Mouse (Mus musculus) midbrain, embryonic 11.5 days (tissue): Measurements from ENCODE around the gene Bcl2. TPM values are rescaled to one million over a fixed set of nuclear protein-coding genes. Genes with fewer than 3 reads are reported as not detected.
"Not testable (repeated sequence)": the region's sequence is repeated elsewhere in the genome, so short reads cannot be mapped to it uniquely, and the experiment has no call there.

Experiments used
- ATAC-seq: fragments of 200-750 bp; cut with Nextera tagmentation; 2 replicates; pipeline ENCODE4 v1.8.0; 2017; ENCODE audit warnings: moderate TSS enrichment, moderate library complexity; ENCODE audit not compliant: low FRiP score
- DNase-seq: peaks from one replicate; pipeline ENCODE4 v3.0.0; 2015; ENCODE audit warnings: low spot score; ENCODE audit errors: missing footprints
- H3K27ac ChIP-seq: fragments of 300-500 bp; sonication (generic); 2 replicates; pipeline ENCODE4 v1.5.1; 2014; ENCODE audit warnings: low read depth, low read length
- H3K27me3 ChIP-seq: fragments of 300-500 bp; sonication (generic); 2 replicates; pipeline ENCODE4 v1.6.1; 2014; ENCODE audit warnings: mild to moderate bottlenecking, low read length, moderate library complexity, mixed read lengths; ENCODE audit not compliant: control insufficient read depth, insufficient read depth
- H3K36me3 ChIP-seq: fragments of 300-500 bp; sonication (generic); 2 replicates; pipeline ENCODE4 v1.6.1; 2014; ENCODE audit warnings: mild to moderate bottlenecking, low read length, moderate library complexity, mixed read lengths; ENCODE audit not compliant: control insufficient read depth, insufficient read depth
- H3K4me1 ChIP-seq: fragments of 300-500 bp; sonication (generic); 2 replicates; pipeline ENCODE4 v1.6.1; 2014; ENCODE audit warnings: low read length; ENCODE audit not compliant: control insufficient read depth, insufficient read depth
- H3K4me2 ChIP-seq: fragments of 300-500 bp; sonication (generic); 2 replicates; pipeline ENCODE4 v1.6.1; 2014; ENCODE audit warnings: mild to moderate bottlenecking, moderate library complexity
- H3K4me3 ChIP-seq: fragments of 300-500 bp; sonication (generic); 2 replicates; pipeline ENCODE4 v1.5.1; 2014; ENCODE audit warnings: low read depth, low read length
- H3K9ac ChIP-seq: fragments of 300-500 bp; sonication (generic); 2 replicates; pipeline ENCODE4 v1.6.1; 2014; ENCODE audit warnings: low read length
- H3K9me3 ChIP-seq: fragments of 300-500 bp; sonication (generic); 2 replicates; pipeline ENCODE4 v1.6.1; 2016; ENCODE audit warnings: low read length; ENCODE audit not compliant: control insufficient read depth
- WGBS: fragments of 180-500 bp; shearing (Covaris S2); extraction: QIAGEN DNeasy Blood & Tissue Kit; methylation state at CpG from one replicate; pipeline ENCODE4 v1.1.7; 2014; 5-methylcytosine and 5-hydroxymethylcytosine counted together
- polyA plus RNA-seq: library from polyadenylated mRNA; unstranded; fragments of >200 nt; fragmentation: Nextera tagmentation; extraction: Ambion mirVana; gene quantifications from 2 replicates; pipeline ENCODE4 v1.2.1, GENCODE M21; 2014

The Bcl2 gene
- polyA plus RNA-seq, 1 experiment from 2014 or later, result 6.2 TPM

- Histone ChIP-seq H3K27me3 (no peaks in the 10 kb centered on the region), H3K9me3 (no peaks in the 10 kb centered on the region), H3K27ac (no peak overlapping the region), H3K4me3 (no peak overlapping the region), H3K36me3 (no peaks in the 10 kb centered on the region), H3K4me1 (0 out of 2 replicates have a peak, but pooled peaks cover 2% of the 10 kb centered on the region), H3K4me2 (no peak overlapping the region), H3K9ac (no peak overlapping the region)
- ATAC-seq (no peak), DNase-seq (peak; percentile 62)
- WGBS, result 79% methylated on average over 3 of the region's 3 CpGs
Measured at GRCm38 (mm10) chr1:106540130-106540529, 173.9 kb downstream of the Bcl2 start.

- no peak overlapping the region for H3K27ac ChIP-seq
- no peak overlapping the region for H3K4me3 ChIP-seq
- WGBS, result 86% methylated on average over 1 of the region's 1 CpGs
- H3K4me2 ChIP-seq, result no peak overlapping the region
- H3K27me3 ChIP-seq, result no peaks in the 10 kb centered on the region
- no peaks in the 10 kb centered on the region for H3K9me3 ChIP-seq
- 0 out of 2 replicates have a peak, but pooled peaks cover 2% of the 10 kb centered on the region for H3K4me1 ChIP-seq
- DNase-seq (no peak), ATAC-seq (no peak)
- no peak overlapping the region for H3K9ac ChIP-seq
- H3K36me3 ChIP-seq, result no peaks in the 10 kb centered on the region
Measured at GRCm38 (mm10) chr1:106539029-106539428, 175.0 kb downstream of the Bcl2 start.

GRCm38 (mm10) chr1:106534835-106535234 lies 179.2 kb downstream of the Bcl2 start:
- not testable (repeated sequence) for H3K27ac ChIP-seq, H3K27me3 ChIP-seq, H3K4me2 ChIP-seq, H3K9ac ChIP-seq, H3K4me1 ChIP-seq, H3K9me3 ChIP-seq, H3K4me3 ChIP-seq, H3K36me3 ChIP-seq, ATAC-seq
- WGBS, result 95% methylated on average over 3 of the region's 3 CpGs
- DNase-seq, result peak; percentile 64

- no peaks in the 10 kb centered on the region for H3K4me1 ChIP-seq
- no peaks in the 10 kb centered on the region for H3K36me3 ChIP-seq
- H3K9me3 ChIP-seq, result no peaks in the 10 kb centered on the region
- 92% methylated on average over 9 of the region's 9 CpGs for WGBS
- H3K27ac ChIP-seq, result no peak overlapping the region
- H3K4me3 ChIP-seq, result no peak overlapping the region
- H3K27me3 ChIP-seq, result no peaks in the 10 kb centered on the region
- DNase-seq (no peak), ATAC-seq (no peak)
- no peak overlapping the region for H3K9ac ChIP-seq
- H3K4me2 ChIP-seq, result no peak overlapping the region
Measured at GRCm38 (mm10) chr1:106529570-106529969, 184.5 kb downstream of the Bcl2 start.

- ATAC-seq (no peak), DNase-seq (no peak)
- H3K27ac ChIP-seq, result no peak overlapping the region
- H3K27me3 ChIP-seq, result no peaks in the 10 kb centered on the region
- H3K9ac ChIP-seq, result no peak overlapping the region
- 79% methylated on average over 1 of the region's 1 CpGs for WGBS
- no peak overlapping the region for H3K4me3 ChIP-seq
- H3K4me2 ChIP-seq, result no peak overlapping the region
- no peaks in the 10 kb centered on the region for H3K9me3 ChIP-seq
- H3K36me3 ChIP-seq, result no peaks in the 10 kb centered on the region
- no peaks in the 10 kb centered on the region for H3K4me1 ChIP-seq
Measured at GRCm38 (mm10) chr1:106527537-106527936, 186.5 kb downstream of the Bcl2 start.

GRCm38 (mm10) chr1:106526751-106527150 lies 187.3 kb downstream of the Bcl2 start:
- Histone ChIP-seq H3K9me3 (no peaks in the 10 kb centered on the region), H3K27ac (no peak overlapping the region), H3K4me2 (no peak overlapping the region), H3K4me1 (no peaks in the 10 kb centered on the region), H3K4me3 (no peak overlapping the region), H3K36me3 (no peaks in the 10 kb centered on the region), H3K9ac (no peak overlapping the region), H3K27me3 (no peaks in the 10 kb centered on the region)
- no peak for DNase-seq
- 96% methylated on average over 7 of the region's 7 CpGs for WGBS
- ATAC-seq, result no peak

GRCm38 (mm10) chr1:106526112-106526511 lies 188.0 kb downstream of the Bcl2 start:
- Histone ChIP-seq H3K27ac (no peak overlapping the region), H3K4me2 (no peak overlapping the region), H3K4me1 (no peaks in the 10 kb centered on the region), H3K9ac (no peak overlapping the region), H3K27me3 (no peaks in the 10 kb centered on the region), H3K4me3 (no peak overlapping the region), H3K36me3 (no peaks in the 10 kb centered on the region), H3K9me3 (no peaks in the 10 kb centered on the region)
- ATAC-seq (no peak), DNase-seq (no peak)
- whole genome bisulfite sequencing, result 87% methylated on average over 3 of the region's 3 CpGs

- ATAC-seq (no peak), DNase-seq (no peak)
- 92% methylated on average over 6 of the region's 6 CpGs for WGBS
- H3K36me3 ChIP-seq, result no peaks in the 10 kb centered on the region
- H3K27ac ChIP-seq, result no peak overlapping the region
- no peaks in the 10 kb centered on the region for H3K9me3 ChIP-seq
- no peak overlapping the region for H3K4me2 ChIP-seq
- H3K27me3 ChIP-seq, result no peaks in the 10 kb centered on the region
- no peak overlapping the region for H3K4me3 ChIP-seq
- no peaks in the 10 kb centered on the region for H3K4me1 ChIP-seq
- no peak overlapping the region for H3K9ac ChIP-seq
Measured at GRCm38 (mm10) chr1:106523741-106524140, 190.3 kb downstream of the Bcl2 start.

- no peaks in the 10 kb centered on the region for H3K27me3 ChIP-seq
- WGBS, result 85% methylated on average over 5 of the region's 5 CpGs
- H3K27ac ChIP-seq, result no peak overlapping the region
- ATAC-seq (no peak), DNase-seq (peak; percentile 39)
- H3K9ac ChIP-seq, result no peak overlapping the region
- H3K4me1 ChIP-seq, result no peaks in the 10 kb centered on the region
- H3K4me2 ChIP-seq, result no peak overlapping the region
- no peaks in the 10 kb centered on the region for H3K36me3 ChIP-seq
- H3K9me3 ChIP-seq, result no peaks in the 10 kb centered on the region
- no peak overlapping the region for H3K4me3 ChIP-seq
Measured at GRCm38 (mm10) chr1:106523009-106523408, 191.1 kb downstream of the Bcl2 start.
